Mouse (Mus musculus) cerebellum, adult 2 months (tissue): ENCODE results near the gene Lcp1. TPM values are rescaled to one million over a fixed set of nuclear protein-coding genes. Genes with fewer than 3 reads are reported as not detected.

Source experiments
- DNase-seq, 2 experiments: peaks; one replicate each; pipeline ENCODE4 v3.0.0; 2021
- H3K27ac ChIP-seq: fragments of 200-500 bp; 2 replicates; pipeline ENCODE4 v1.5.1; 2012; ENCODE audit warnings: low read length, control low read depth, inconsistent platforms; ENCODE audit not compliant: insufficient read depth
- H3K27me3 ChIP-seq: fragments of 200-500 bp; 2 replicates; pipeline ENCODE4 v1.6.1; 2012; ENCODE audit warnings: inconsistent platforms, mild to moderate bottlenecking, low read length, moderate library complexity; ENCODE audit not compliant: control insufficient read depth, insufficient read depth
- H3K4me1 ChIP-seq: fragments of 200-500 bp; 2 replicates; pipeline ENCODE4 v1.6.1; 2011; ENCODE audit warnings: low read length; ENCODE audit not compliant: control insufficient read depth, insufficient read depth
- H3K4me3 ChIP-seq: fragments of 200-500 bp; replicated peaks from 2 replicates; pipeline ENCODE3; 2011; ENCODE audit warnings: mild to moderate bottlenecking, low read depth, low read length, control low read depth; ENCODE audit not compliant: insufficient read depth
- CTCF ChIP-seq: fragments of 200-500 bp; IDR thresholded peaks from 2 replicates; pipeline ENCODE4 v1.5.1; 2011; ENCODE audit warnings: low read depth, mild to moderate bottlenecking, control low read depth, low read length, moderate library complexity, borderline replicate concordance; ENCODE audit not compliant: insufficient read depth
- POLR2A ChIP-seq: fragments of 200-500 bp; IDR thresholded peaks from 2 replicates; pipeline ENCODE4 v1.6.1; 2011; ENCODE audit warnings: low read length, control low read depth, borderline replicate concordance; ENCODE audit not compliant: insufficient read depth
- WGBS: fragments of 180-500 bp; shearing (Covaris S2); methylation state at CpG from one replicate; pipeline ENCODE4 v1.1.7; 2018; 5-methylcytosine and 5-hydroxymethylcytosine counted together
- polyA plus RNA-seq: library from polyadenylated mRNA; depleted of rRNA; stranded (reverse); fragments of >200 nt; gene quantifications from 2 replicates; pipeline ENCODE4 v1.2.3, GENCODE M21; 2012; rRNA removed

Gene Lcp1
- polyA plus RNA-seq, 1 experiment: 9.1 TPM

GRCm38 (mm10) chr14:75280406-75280805, 149.5 kb downstream of the Lcp1 start:
- WGBS: 50% methylated on average over 5 of the region's 5 CpGs
- Histone ChIP-seq H3K4me1 (no peaks in the 10 kb centered on the region; the same call in 1 of the 2 replicates), H3K27me3 (no peaks in the 10 kb centered on the region), H3K27ac (no peak overlapping the region), H3K4me3 (no peak overlapping the region)
- no peak for TF ChIP-seq POLR2A
- no peak for TF ChIP-seq CTCF
- DNase-seq: no peak

Other genes with a start within 250 kb of the Lcp1 start
- 24.4 and 26.4 TPM in 2 replicates for gene Lrch1, start 183.2 kb upstream of the Lcp1 start, polyA plus RNA-seq
- gene Rubcnl, start 115.1 kb upstream of the Lcp1 start, polyA plus RNA-seq: 0.97 and 1.4 TPM in 2 replicates
- gene Lrrc63, start 220 bp upstream of the Lcp1 start, polyA plus RNA-seq: 0.03 TPM in 1 of 2 replicates, not detected in the other
- not detected in 2 replicates for gene Cpb2, start 111.2 kb downstream of the Lcp1 start, polyA plus RNA-seq
- gene Zc3h13, start 153.3 kb downstream of the Lcp1 start, polyA plus RNA-seq: 27.2 and 27.5 TPM in 2 replicates